Mouse (Mus musculus) testis, postnatal 14 days (tissue): ENCODE results near the gene Ppp1r10.

Experiments used
- DNase-seq: peaks from one replicate; pipeline ENCODE4 v3.0.0; 2021; ENCODE audit warnings: low spot score

Gene Ppp1r10

GRCm38 (mm10) chr17:35903343-35903991, 12.8 kb upstream of the Ppp1r10 start:
- DNase-seq, result no peak

GRCm38 (mm10) chr17:35903992-35904355, 12.3 kb upstream of the Ppp1r10 start:
- no peak for DNase-seq

GRCm38 (mm10) chr17:35905587-35905986, 10.6 kb upstream of the Ppp1r10 start:
- DNase-seq, result no peak

- no peak for DNase-seq
Measured at GRCm38 (mm10) chr17:35907609-35908008, 8.6 kb upstream of the Ppp1r10 start.

GRCm38 (mm10) chr17:35909186-35909918, 6.9 kb upstream of the Ppp1r10 start:
- DNase-seq, result no peak

- peak; percentile 89 for DNase-seq
Measured at GRCm38 (mm10) chr17:35909919-35910369, 6.3 kb upstream of the Ppp1r10 start, which contains the start of gene Atat1. Gene Atat1, minus strand, starts transcription at chr17:35910075.

- no peak for DNase-seq
Measured at GRCm38 (mm10) chr17:35914975-35915374, 1.3 kb upstream of the Ppp1r10 start.

GRCm38 (mm10) chr17:35915538-35916296, 517 bp upstream of the Ppp1r10 start:
- DNase-seq, result no peak

- DNase-seq, result no peak
Measured at GRCm38 (mm10) chr17:35917143-35917462, 869 bp downstream of the Ppp1r10 start.

GRCm38 (mm10) chr17:35917463-35918251, 1.4 kb downstream of the Ppp1r10 start:
- peak; percentile 54 for DNase-seq

GRCm38 (mm10) chr17:35918276-35919059, 2.2 kb downstream of the Ppp1r10 start:
- DNase-seq, result no peak

GRCm38 (mm10) chr17:35919060-35919715, 3.0 kb downstream of the Ppp1r10 start:
- peak; percentile 92 for DNase-seq

- DNase-seq, result no peak
Measured at GRCm38 (mm10) chr17:35919864-35920301, 3.6 kb downstream of the Ppp1r10 start.

GRCm38 (mm10) chr17:35920384-35920783, 4.2 kb downstream of the Ppp1r10 start:
- DNase-seq, result no peak

- no peak for DNase-seq
Measured at GRCm38 (mm10) chr17:35920862-35921562, 4.8 kb downstream of the Ppp1r10 start.

- no peak for DNase-seq
Measured at GRCm38 (mm10) chr17:35921710-35922109, 5.5 kb downstream of the Ppp1r10 start.

- no peak for DNase-seq
Measured at GRCm38 (mm10) chr17:35922566-35922965, 6.3 kb downstream of the Ppp1r10 start.

- no peak for DNase-seq
Measured at GRCm38 (mm10) chr17:35923281-35923680, 7.0 kb downstream of the Ppp1r10 start.

- no peak for DNase-seq
Measured at GRCm38 (mm10) chr17:35927471-35927870, 11.2 kb downstream of the Ppp1r10 start.

- no peak for DNase-seq
Measured at GRCm38 (mm10) chr17:35929534-35929933, 13.3 kb downstream of the Ppp1r10 start.
